Mouse (Mus musculus): ENCODE measurements at regions not wholly inside any gene's neighbourhood (a gene's known extent, or its start where the extent isn't known, plus 50 kb on each side); places are given as distances from the start of the nearest gene placed in this dataset.

DNA sequence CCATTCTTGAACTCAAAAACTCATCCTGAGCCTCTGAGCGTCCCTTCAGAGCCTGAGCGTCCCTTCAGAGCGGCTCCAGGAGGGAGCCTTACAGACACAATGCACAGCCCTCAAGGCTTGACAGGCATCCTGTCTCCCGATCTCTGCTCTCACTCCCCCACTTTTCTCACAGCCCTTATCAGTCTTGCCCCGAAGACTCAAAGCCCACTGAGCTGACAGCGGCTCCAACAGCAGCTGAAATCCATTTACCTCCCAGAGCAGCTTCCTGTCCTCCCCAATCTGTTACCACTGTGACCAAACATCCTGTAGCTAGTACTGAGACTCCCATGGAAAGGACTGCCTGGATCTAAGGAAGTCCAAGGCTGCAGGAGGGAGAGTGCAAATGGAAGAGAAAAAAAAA, 158.6 kb upstream of the Clint1 start:
- Histone ChIP-seq H3K4me1 (ENCODE audit: control insufficient read depth, insufficient read depth, low read length) (no peaks in the 10 kb centered on the region), H3K4me3 (replicated peaks; ENCODE audit: extremely low read depth, low read depth, low read length) (no peak overlapping the region)
- TF ChIP-seq CTCF (IDR thresholded peaks at IDR 0.05; ENCODE audit: insufficient read depth, low read length) (no peak), POLR2A (IDR thresholded peaks at IDR 0.05; ENCODE audit: borderline replicate concordance, extremely low read depth, low read depth, low read length) (no peak)
- 30% methylated on average over 6 of the region's 6 CpGs for WGBS
- no peak for DNase-seq

DNA sequence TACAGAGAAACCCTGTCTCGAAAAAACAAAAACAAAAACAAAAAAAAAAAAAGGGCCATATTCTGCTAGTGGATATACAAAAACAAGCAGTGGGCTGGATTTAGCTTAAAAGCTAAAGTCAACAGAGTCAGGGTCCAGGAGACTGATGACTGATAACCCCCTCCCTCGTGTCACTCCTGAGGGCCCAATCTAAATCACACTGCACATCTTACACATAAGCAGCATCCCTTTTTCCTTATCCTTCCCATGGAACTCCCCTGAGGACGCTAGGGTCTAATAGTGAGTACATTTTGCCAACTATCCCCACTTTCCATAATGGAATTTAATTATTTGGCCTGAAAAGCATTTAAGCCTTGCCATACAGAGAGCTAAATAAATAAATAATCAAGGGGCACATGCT, 150.3 kb upstream of the Clint1 start:
- WGBS, result 58% methylated on average over 3 of the region's 3 CpGs
- DNase-seq, result no peak
- Histone ChIP-seq H3K4me1 (ENCODE audit: control insufficient read depth, insufficient read depth, low read length) (no peaks in the 10 kb centered on the region), H3K4me3 (replicated peaks; ENCODE audit: extremely low read depth, low read depth, low read length) (no peak overlapping the region)
- TF ChIP-seq POLR2A (IDR thresholded peaks at IDR 0.05; ENCODE audit: borderline replicate concordance, extremely low read depth, low read depth, low read length), result no peak
- TF ChIP-seq CTCF (IDR thresholded peaks at IDR 0.05; ENCODE audit: insufficient read depth, low read length), result no peak

DNA sequence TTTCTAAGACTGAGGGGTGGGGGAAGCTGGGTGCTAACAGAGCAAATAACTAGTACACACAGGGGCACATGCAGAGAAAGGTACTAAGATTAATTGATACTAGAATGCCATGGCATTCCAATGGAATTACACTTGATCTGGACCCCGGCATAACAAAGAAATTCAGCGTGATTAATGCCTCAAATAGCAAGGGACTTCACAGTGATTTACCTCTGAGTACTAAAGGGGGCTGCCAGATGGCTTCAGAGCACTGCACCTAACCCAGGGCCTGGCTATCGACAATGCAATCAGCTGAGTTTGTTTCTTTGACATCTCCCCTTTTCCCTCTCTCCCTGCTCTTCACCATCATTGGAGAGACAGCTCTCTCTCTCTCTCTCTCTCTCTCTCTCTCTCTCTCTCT, 148.9 kb upstream of the Clint1 start:
- TF ChIP-seq CTCF (IDR thresholded peaks at IDR 0.05; ENCODE audit: insufficient read depth, low read length) (no peak), POLR2A (IDR thresholded peaks at IDR 0.05; ENCODE audit: borderline replicate concordance, extremely low read depth, low read depth, low read length) (no peak)
- DNase-seq, result no peak
- 59% methylated on average over 3 of the region's 3 CpGs for WGBS
- no peak overlapping the region for H3K4me3 ChIP-seq (replicated peaks; ENCODE audit: extremely low read depth, low read depth, low read length)
- no peaks in the 10 kb centered on the region for H3K4me1 ChIP-seq (ENCODE audit: control insufficient read depth, insufficient read depth, low read length)

DNA sequence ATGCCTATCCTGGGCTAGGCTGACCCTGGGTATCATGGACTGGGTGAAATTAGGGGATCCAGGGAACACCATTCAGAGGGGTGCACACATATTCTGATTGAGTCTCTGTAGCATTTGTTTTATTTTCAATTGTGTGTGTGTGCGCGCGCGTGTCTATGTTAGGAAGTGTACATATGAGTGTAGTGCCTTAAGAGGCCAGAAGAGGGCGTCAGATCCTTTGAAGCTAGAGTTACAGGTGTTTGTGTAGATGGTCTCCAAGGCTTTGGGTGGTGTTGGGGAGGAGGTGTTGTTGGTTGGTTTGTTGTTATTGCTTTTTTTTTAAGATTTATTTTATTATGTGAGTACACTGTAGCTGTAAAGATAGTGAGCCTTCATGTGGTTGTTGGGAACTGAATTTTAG, 147.4 kb upstream of the Clint1 start:
- TF ChIP-seq POLR2A (IDR thresholded peaks at IDR 0.05; ENCODE audit: borderline replicate concordance, extremely low read depth, low read depth, low read length), result no peak
- TF ChIP-seq CTCF (IDR thresholded peaks at IDR 0.05; ENCODE audit: insufficient read depth, low read length), result no peak
- no peak for DNase-seq
- H3K4me1 ChIP-seq (ENCODE audit: control insufficient read depth, insufficient read depth, low read length), result no peaks in the 10 kb centered on the region
- WGBS, result 70% methylated on average over 5 of the region's 5 CpGs
- no peak overlapping the region for H3K4me3 ChIP-seq (replicated peaks; ENCODE audit: extremely low read depth, low read depth, low read length)

DNA sequence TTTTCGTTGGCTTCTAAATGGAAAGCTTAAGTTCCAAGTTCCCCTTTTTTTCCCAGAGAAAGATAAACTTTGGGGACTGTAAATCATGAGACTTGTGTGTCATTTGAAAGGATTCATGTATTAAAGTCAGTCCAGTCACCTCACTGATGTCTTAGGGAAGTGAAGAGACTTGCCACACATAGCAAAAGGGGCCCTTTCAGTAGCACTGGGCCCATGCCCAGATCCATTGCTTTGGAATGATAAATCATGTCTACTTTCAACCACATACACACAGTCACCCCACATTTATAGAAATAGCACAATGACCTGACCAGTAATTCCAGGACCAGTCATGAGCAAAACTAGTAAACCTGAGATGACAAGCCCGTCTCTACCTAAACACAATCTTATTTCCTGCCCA, 133.2 kb upstream of the Clint1 start:
- TF ChIP-seq CTCF (IDR thresholded peaks at IDR 0.05; ENCODE audit: insufficient read depth, low read length), result no peak
- TF ChIP-seq POLR2A (IDR thresholded peaks at IDR 0.05; ENCODE audit: borderline replicate concordance, extremely low read depth, low read depth, low read length), result no peak
- H3K4me3 ChIP-seq (replicated peaks; ENCODE audit: extremely low read depth, low read depth, low read length), result no peak overlapping the region
- 57% methylated on average over 2 of the region's 2 CpGs for WGBS

DNA sequence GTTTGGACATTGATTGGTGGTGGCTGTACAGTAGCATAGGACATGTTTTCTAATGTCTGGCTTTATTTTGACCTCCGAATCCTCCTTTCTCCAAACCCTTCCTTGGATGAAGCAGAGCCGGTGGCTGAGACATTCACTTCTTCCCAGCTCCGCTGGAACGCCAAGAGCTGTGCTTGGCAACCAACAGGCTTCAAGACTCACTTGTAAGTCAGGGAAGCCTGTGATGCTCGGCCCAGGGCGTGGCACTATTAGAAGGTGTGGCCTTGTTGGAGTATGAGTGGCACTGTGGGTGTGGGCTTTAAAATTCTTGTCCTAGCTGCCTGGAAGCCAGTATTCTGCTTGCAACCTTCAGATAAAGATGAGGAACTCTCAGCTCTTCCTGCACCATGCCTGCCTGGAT, 132.0 kb upstream of the Clint1 start:
- no peaks in the 10 kb centered on the region for H3K4me1 ChIP-seq (ENCODE audit: control insufficient read depth, insufficient read depth, low read length)
- WGBS, result 76% methylated on average over 6 of the region's 6 CpGs
- H3K4me3 ChIP-seq (replicated peaks; ENCODE audit: extremely low read depth, low read depth, low read length), result no peak overlapping the region
- no peak for DNase-seq
- no peak for TF ChIP-seq POLR2A (IDR thresholded peaks at IDR 0.05; ENCODE audit: borderline replicate concordance, extremely low read depth, low read depth, low read length)
- TF ChIP-seq CTCF (IDR thresholded peaks at IDR 0.05; ENCODE audit: insufficient read depth, low read length), result no peak

More for the DNA sequence above, 133.2 kb upstream of the Clint1 start:
- DNase-seq, result no peak
- no peaks in the 10 kb centered on the region for H3K4me1 ChIP-seq (ENCODE audit: control insufficient read depth, insufficient read depth, low read length)

DNA sequence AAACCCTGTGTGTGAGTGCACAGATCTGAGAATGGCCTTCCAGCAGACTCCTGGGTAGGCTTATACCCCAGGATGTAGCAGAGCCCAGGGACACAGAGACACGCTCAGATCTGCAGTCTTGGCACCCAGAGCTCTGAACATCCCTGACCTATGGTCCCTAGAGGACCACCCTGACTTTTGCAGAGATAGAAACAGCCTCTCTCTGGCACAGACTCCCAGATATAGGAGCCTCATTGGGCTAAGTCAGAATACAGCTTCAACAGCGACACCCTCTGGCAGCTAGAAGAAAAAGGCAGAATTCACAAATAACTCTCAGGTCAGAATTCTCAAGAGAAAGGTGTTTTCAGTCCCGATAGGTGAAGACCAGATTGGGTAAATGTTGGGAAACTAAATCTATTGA, 115.3 kb upstream of the Clint1 start:
- TF ChIP-seq POLR2A (IDR thresholded peaks at IDR 0.05; ENCODE audit: borderline replicate concordance, extremely low read depth, low read depth, low read length) (no peak), CTCF (IDR thresholded peaks at IDR 0.05; ENCODE audit: insufficient read depth, low read length) (no peak)
- DNase-seq, result no peak
- 38% methylated on average over 3 of the region's 3 CpGs for WGBS
- Histone ChIP-seq H3K4me3 (replicated peaks; ENCODE audit: extremely low read depth, low read depth, low read length) (no peak overlapping the region), H3K4me1 (ENCODE audit: control insufficient read depth, insufficient read depth, low read length) (no peaks in the 10 kb centered on the region)

DNA sequence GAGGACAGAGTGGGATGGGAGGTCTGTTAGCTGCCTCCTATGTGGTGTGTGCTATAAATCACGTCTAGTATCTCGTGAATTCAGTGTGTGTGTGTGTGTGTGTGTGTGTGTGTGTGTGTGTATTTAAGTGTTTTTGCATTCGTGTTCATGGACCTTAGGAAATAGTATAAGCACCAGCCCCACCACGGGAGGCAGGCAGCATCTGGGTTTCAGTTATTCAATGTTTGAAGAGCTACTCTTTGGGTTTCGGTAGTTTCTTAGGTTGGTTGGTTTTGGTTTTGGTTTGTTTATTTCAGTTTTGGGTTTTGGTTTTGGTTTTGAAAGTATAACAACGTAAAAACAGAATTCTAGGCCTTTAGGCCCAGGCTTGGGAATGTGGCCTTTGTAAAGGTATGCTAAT, 113.5 kb upstream of the Clint1 start:
- no peaks in the 10 kb centered on the region for H3K4me1 ChIP-seq (ENCODE audit: control insufficient read depth, insufficient read depth, low read length)
- no peak for DNase-seq
- TF ChIP-seq CTCF (IDR thresholded peaks at IDR 0.05; ENCODE audit: insufficient read depth, low read length) (no peak), POLR2A (IDR thresholded peaks at IDR 0.05; ENCODE audit: borderline replicate concordance, extremely low read depth, low read depth, low read length) (no peak)
- WGBS, result 75% methylated on average over 6 of the region's 6 CpGs
- H3K4me3 ChIP-seq (replicated peaks; ENCODE audit: extremely low read depth, low read depth, low read length), result no peak overlapping the region

DNA sequence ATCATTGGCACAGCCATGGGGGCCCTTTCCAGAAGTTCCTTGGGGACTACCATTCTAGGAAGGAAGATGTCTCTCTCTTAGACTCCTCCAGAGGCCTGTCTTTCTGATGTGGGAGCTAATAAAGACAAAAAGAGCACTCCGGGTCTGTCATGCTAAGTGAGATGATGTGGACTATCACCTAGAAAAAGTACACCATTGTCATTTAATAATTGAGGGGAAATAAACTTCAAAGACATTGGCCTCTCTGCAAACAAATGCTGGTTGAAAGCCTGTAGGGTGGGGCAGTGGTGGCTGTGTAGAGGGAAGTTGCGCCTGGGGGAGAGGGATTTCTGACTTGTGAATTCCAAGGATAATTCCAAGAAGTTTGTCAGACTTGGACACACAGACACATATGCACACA, 105.9 kb upstream of the Clint1 start:
- no peak for DNase-seq
- TF ChIP-seq POLR2A (IDR thresholded peaks at IDR 0.05; ENCODE audit: borderline replicate concordance, extremely low read depth, low read depth, low read length), result no peak
- no peak for TF ChIP-seq CTCF (IDR thresholded peaks at IDR 0.05; ENCODE audit: insufficient read depth, low read length)
- Histone ChIP-seq H3K4me3 (replicated peaks; ENCODE audit: extremely low read depth, low read depth, low read length) (no peak overlapping the region), H3K4me1 (ENCODE audit: control insufficient read depth, insufficient read depth, low read length) (no peaks in the 10 kb centered on the region)
- whole genome bisulfite sequencing, result 70% methylated on average over 2 of the region's 2 CpGs

DNA sequence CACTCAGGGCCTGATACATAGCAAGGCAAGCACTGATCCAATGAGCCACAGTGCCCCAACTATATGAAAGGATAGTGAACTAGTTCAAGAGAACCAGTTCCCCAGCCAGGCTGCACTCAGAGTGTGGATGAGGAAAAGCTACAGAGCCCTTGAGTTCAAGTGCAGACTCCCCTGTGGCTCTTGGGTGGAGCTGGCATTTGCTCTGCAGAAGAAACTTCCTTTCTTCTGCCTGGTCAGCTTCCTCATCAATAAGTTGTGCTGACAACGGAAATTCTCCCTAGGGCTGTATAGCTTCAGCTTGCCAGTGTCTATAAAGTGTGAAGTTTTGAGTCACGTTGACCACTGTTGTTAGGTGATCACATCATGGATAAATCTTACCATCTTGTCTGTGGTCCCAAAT, 101.6 kb upstream of the Clint1 start:
- 43% methylated on average over 2 of the region's 2 CpGs for WGBS
- no peak for TF ChIP-seq CTCF (IDR thresholded peaks at IDR 0.05; ENCODE audit: insufficient read depth, low read length)
- no peak for TF ChIP-seq POLR2A (IDR thresholded peaks at IDR 0.05; ENCODE audit: borderline replicate concordance, extremely low read depth, low read depth, low read length)
- H3K4me3 ChIP-seq (replicated peaks; ENCODE audit: extremely low read depth, low read depth, low read length), result no peak overlapping the region
- no peaks in the 10 kb centered on the region for H3K4me1 ChIP-seq (ENCODE audit: control insufficient read depth, insufficient read depth, low read length)
- no peak for DNase-seq

DNA sequence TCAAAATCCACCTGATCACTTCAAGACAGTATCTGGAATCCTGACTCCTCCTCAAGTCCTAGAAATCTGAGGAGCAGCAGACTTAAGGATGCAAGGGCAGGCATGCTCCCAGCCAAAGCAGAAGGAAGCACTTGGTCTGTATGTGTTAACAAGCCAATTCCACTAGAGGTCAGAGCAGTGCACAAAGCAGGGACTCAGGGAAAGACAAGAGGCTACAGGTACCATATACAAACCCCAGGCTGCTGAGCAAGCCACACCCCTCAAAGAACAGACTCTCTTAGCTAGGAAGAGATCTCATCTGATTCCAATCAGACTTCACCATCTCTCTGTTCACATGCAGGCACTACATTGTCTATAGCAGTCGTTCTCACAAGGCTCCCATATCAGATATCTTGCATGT, 99.6 kb upstream of the Clint1 start:
- Histone ChIP-seq H3K4me1 (ENCODE audit: control insufficient read depth, insufficient read depth, low read length) (no peaks in the 10 kb centered on the region), H3K4me3 (replicated peaks; ENCODE audit: extremely low read depth, low read depth, low read length) (no peak overlapping the region)
- 52% methylated on average over 1 of the region's 1 CpGs for WGBS
- peak; percentile 8 for DNase-seq
- no peak for TF ChIP-seq POLR2A (IDR thresholded peaks at IDR 0.05; ENCODE audit: borderline replicate concordance, extremely low read depth, low read depth, low read length)
- TF ChIP-seq CTCF (IDR thresholded peaks at IDR 0.05; ENCODE audit: insufficient read depth, low read length), result peak; percentile 42

Measured in lung, adult 2 months (tissue).